In genomic region chr17:12505708-12506107, GRCm38 (mm10) we compare ENCODE assay signal across 32 mouse cellular contexts. TPM values are rescaled to one million over a fixed set of nuclear protein-coding genes. Genes with fewer than 3 reads are reported as not detected.
A peak's percentile ranks its signal among the peaks of the same experiment; 100 is the strongest.
DNase-seq lines count a peak whose midpoint lies in the region; ATAC-seq and TF ChIP-seq lines count a peak whose summit lies in the region.
"Had no signal": no experiment of that assay in that cellular context is flagged by ENCODE, and none has a peak within 500 bp of the region (broad histone marks: within the 10 kb centered on the region; RNA-seq: fewer than 3 reads in every experiment).

No protein-coding gene starts in this region.

- H3K9me3 ChIP-seq in intestine, embryonic 15.5 days: no peaks in the 10 kb centered on the region
- no peaks in the 10 kb centered on the region for H3K9me3 ChIP-seq in intestine, embryonic 16.5 days (ENCODE audit: control insufficient read depth, low read length)
- H3K9me3 ChIP-seq in liver, embryonic 15.5 days (replicated peaks): no peaks in the 10 kb centered on the region
- H3K9me3 ChIP-seq: forebrain, embryonic 12.5 days; hindbrain, embryonic 12.5 days; kidney, embryonic 15.5 days; neural tube, embryonic 12.5 days had no signal

- H3K27me3 ChIP-seq in intestine, embryonic 15.5 days (replicated peaks): peaks cover 42% of the 10 kb centered on the region
- peaks cover 41% of the 10 kb centered on the region for H3K27me3 ChIP-seq in intestine, embryonic 16.5 days (replicated peaks; ENCODE audit: control insufficient read depth, insufficient read depth, low read length)
- peaks cover 54% of the 10 kb centered on the region for H3K27me3 ChIP-seq in liver, embryonic 15.5 days

- no peak for ATAC-seq in intestine, embryonic 15.5 days
- ATAC-seq in intestine, embryonic 16.5 days: no peak
- no peak for ATAC-seq in liver, embryonic 15.5 days (ENCODE audit: insufficient read depth)
- no peak for ATAC-seq in erythroid progenitor cell, adult 5-6 weeks (replicated peaks; ENCODE audit: low FRiP score, poor library complexity, severe bottlenecking)
- ATAC-seq: forebrain, postnatal 0 days; lung, postnatal 0 days; Patski had no signal

- 0 out of 2 replicates have a peak overlapping the region, but pooled peaks have one; percentile 81 for H3K4me2 ChIP-seq in intestine, embryonic 15.5 days (replicated peaks)
- no peak overlapping the region for H3K4me2 ChIP-seq in intestine, embryonic 16.5 days (ENCODE audit: low read depth, low read length)
- H3K4me2 ChIP-seq in liver, embryonic 15.5 days: peak overlapping the region; percentile 20
- H3K4me2 ChIP-seq: embryonic facial prominence, embryonic 13.5 days; forebrain, embryonic 12.5 days; heart, embryonic 12.5 days; hindbrain, embryonic 12.5 days; limb, embryonic 13.5 days; neural tube, embryonic 12.5 days had no signal

- H3K27ac ChIP-seq in gastrocnemius, adult 2 months: no peak overlapping the region
- H3K27ac ChIP-seq in intestine, embryonic 15.5 days: no peak overlapping the region
- H3K27ac ChIP-seq in intestine, embryonic 16.5 days (ENCODE audit: low read length): no peak overlapping the region
- no peak overlapping the region for H3K27ac ChIP-seq in brown adipose tissue, adult 24 weeks (replicated peaks; ENCODE audit: low read depth, low read length)
- no peak overlapping the region for H3K27ac ChIP-seq in liver, embryonic 15.5 days (replicated peaks)
- H3K27ac ChIP-seq: embryonic facial prominence, embryonic 13.5 days; forebrain, embryonic 12.5 days; hindbrain, embryonic 12.5 days; kidney, embryonic 15.5 days; limb, embryonic 13.5 days; neural tube, embryonic 12.5 days had no signal

- TF ChIP-seq CTCF in gastrocnemius, adult 2 months (IDR thresholded peaks at IDR 0.05): no peak

- H3K4me1 ChIP-seq in intestine, embryonic 15.5 days (replicated peaks): peaks cover 6% of the 10 kb centered on the region; the same call in 1 of the 2 replicates
- 0 out of 2 replicates have a peak, but pooled peaks cover 2% of the 10 kb centered on the region for H3K4me1 ChIP-seq in intestine, embryonic 16.5 days (ENCODE audit: control insufficient read depth, insufficient read depth, low read length)
- H3K4me1 ChIP-seq in brown adipose tissue, adult 24 weeks (ENCODE audit: control insufficient read depth, insufficient read depth, insufficient read length, low read length): no peaks in the 10 kb centered on the region; the same call in 1 of the 2 replicates
- H3K4me1 ChIP-seq in liver, embryonic 15.5 days (replicated peaks): peaks cover 6% of the 10 kb centered on the region; the same call in 1 of the 2 replicates
- H3K4me1 ChIP-seq: forebrain, embryonic 12.5 days had no signal

- no peak overlapping the region for H3K9ac ChIP-seq in intestine, embryonic 15.5 days
- H3K9ac ChIP-seq in intestine, embryonic 16.5 days (ENCODE audit: low read depth, low read length): no peak overlapping the region
- H3K9ac ChIP-seq in liver, embryonic 15.5 days: no peak overlapping the region
- H3K9ac ChIP-seq: embryonic facial prominence, embryonic 13.5 days; forebrain, embryonic 12.5 days; forebrain, postnatal 0 days; heart, embryonic 12.5 days; hindbrain, embryonic 12.5 days; kidney, embryonic 15.5 days; limb, embryonic 13.5 days; neural tube, embryonic 12.5 days had no signal

- peak overlapping the region; percentile 73; the same call in 1 of the 2 replicates for H3K4me3 ChIP-seq in gastrocnemius, adult 2 months
- no peak overlapping the region for H3K4me3 ChIP-seq in intestine, embryonic 15.5 days (replicated peaks)
- no peak overlapping the region for H3K4me3 ChIP-seq in intestine, embryonic 16.5 days (ENCODE audit: low read length)
- H3K4me3 ChIP-seq in brown adipose tissue, adult 24 weeks (ENCODE audit: insufficient read depth, low read depth, low read length): peak overlapping the region; percentile 67
- H3K4me3 ChIP-seq in liver, embryonic 15.5 days (replicated peaks): no peak overlapping the region
- H3K4me3 ChIP-seq: embryonic facial prominence, embryonic 13.5 days; forebrain, embryonic 12.5 days; heart, embryonic 12.5 days; hindbrain, embryonic 12.5 days; kidney, embryonic 15.5 days; limb, embryonic 13.5 days; myocyte; neural tube, embryonic 12.5 days had no signal

- WGBS in intestine, embryonic 15.5 days: 70% methylated on average over 6 of the region's 6 CpGs
- WGBS in intestine, embryonic 16.5 days: 72% methylated on average over 6 of the region's 6 CpGs
- 14% methylated on average over 6 of the region's 6 CpGs for WGBS in liver, embryonic 15.5 days (ENCODE audit: insufficient replicate concordance)

- DNase-seq in gastrocnemius, adult 2 months: no peak
- DNase-seq in gastrocnemius, adult 18-20 months (ENCODE audit: low spot score): no peak
- no peak for DNase-seq in adrenal gland, adult 8-10 months
- DNase-seq: adrenal gland, postnatal 14 days; cerebellum, adult 11-12 months; cerebellum, adult 9-11 months; forebrain, postnatal 0 days; gastrocnemius, postnatal 14 days; heart, postnatal 14 days; kidney, adult 11 months; kidney, postnatal 25 days; lung, adult 18-20 months; lung, postnatal 4 days; midbrain, embryonic 14.5 days; right cerebral cortex, adult 18-20 months; spleen, adult 18-20 months; thymus, postnatal 25 days had no signal

- no peaks in the 10 kb centered on the region for H3K36me3 ChIP-seq in intestine, embryonic 15.5 days
- H3K36me3 ChIP-seq in intestine, embryonic 16.5 days (ENCODE audit: control insufficient read depth, insufficient read depth, low read length): no peaks in the 10 kb centered on the region
- no peaks in the 10 kb centered on the region for H3K36me3 ChIP-seq in liver, embryonic 15.5 days (replicated peaks)
- H3K36me3 ChIP-seq: embryonic facial prominence, embryonic 13.5 days; forebrain, embryonic 12.5 days; heart, embryonic 12.5 days; hindbrain, embryonic 12.5 days; kidney, embryonic 15.5 days; limb, embryonic 13.5 days; neural tube, embryonic 12.5 days had no signal

- intact Hi-C loops in gastrocnemius, adult 2 months (cut with DNase I): no loop called here

RNA-seq across cellular contexts. Expression of gene Slc22a3, which starts 1.8 kb away (rescaled TPM):
- total RNA-seq in gastrocnemius, adult 2 months (2021): 1 to 10 TPM; 2.0 to 2.1 TPM
- total RNA-seq in gastrocnemius, adult 18-20 months (2021): 1 to 10 TPM; 1.1 to 1.3 TPM
- polyA plus RNA-seq in intestine, embryonic 15.5 days (2015; fragmentation: Nextera tagmentation; extraction: Ambion mirVana): 0.16 and 0.21 TPM in 2 replicates
- 0.27 and 0.34 TPM in 2 replicates for polyA plus RNA-seq in intestine, embryonic 16.5 days (2015; fragmentation: Nextera tagmentation; extraction: Ambion mirVana)
- polyA plus RNA-seq in brown adipose tissue, adult 24 weeks (2012; ENCODE audit: insufficient read depth, insufficient read length, missing spikeins): 24.6 and 33.8 TPM in 2 replicates
- polyA plus RNA-seq in liver, embryonic 15.5 days (2015; fragmentation: Nextera tagmentation; extraction: Ambion mirVana): 0.48 and 0.69 TPM in 2 replicates
- 1.3 TPM in 1 of 2 replicates, not detected in the other for total RNA-seq in erythroid progenitor cell, adult 5-6 weeks (2015; ENCODE audit: low replicate concordance)
- total RNA-seq in erythroid progenitor cell, adult 5-6 weeks (2017; ENCODE audit: low replicate concordance): 0.64 TPM in 1 of 2 replicates, not detected in the other
- total RNA-seq in adrenal gland, adult 8-10 months (2022): 10 to 100 TPM in 1 of 4 experiments, 1 to 10 TPM in 3; 2.5 to 12.0 (median 4.0) TPM
- polyA plus RNA-seq: forebrain, embryonic 12.5 days; myocyte; Patski had no signal

Comparison
In these comparisons a context has a peak if more than half of its experiments do, and no peak if none do; other contexts are left out.
1. H3K4me3 ChIP-seq: peak in gastrocnemius, adult 2 months (single experiment) and brown adipose tissue, adult 24 weeks (single experiment); none in intestine, embryonic 15.5 days (single experiment), intestine, embryonic 16.5 days (single experiment) and liver, embryonic 15.5 days (single experiment).